Mouse (Mus musculus) right cerebral cortex, adult 18-20 months (tissue): ENCODE data around the gene Cyb5b.
A peak's percentile ranks its signal among the peaks of the same experiment; 100 is the strongest.
"Not testable (repeated sequence)": the region's sequence is repeated elsewhere in the genome, so short reads cannot be mapped to it uniquely, and the experiment has no call there.

ENCODE experiments used
- DNase-seq: peaks from one replicate; pipeline ENCODE4 v3.0.0; 2022; ENCODE audit warnings: mixed read lengths

Cyb5b gene

DNA sequence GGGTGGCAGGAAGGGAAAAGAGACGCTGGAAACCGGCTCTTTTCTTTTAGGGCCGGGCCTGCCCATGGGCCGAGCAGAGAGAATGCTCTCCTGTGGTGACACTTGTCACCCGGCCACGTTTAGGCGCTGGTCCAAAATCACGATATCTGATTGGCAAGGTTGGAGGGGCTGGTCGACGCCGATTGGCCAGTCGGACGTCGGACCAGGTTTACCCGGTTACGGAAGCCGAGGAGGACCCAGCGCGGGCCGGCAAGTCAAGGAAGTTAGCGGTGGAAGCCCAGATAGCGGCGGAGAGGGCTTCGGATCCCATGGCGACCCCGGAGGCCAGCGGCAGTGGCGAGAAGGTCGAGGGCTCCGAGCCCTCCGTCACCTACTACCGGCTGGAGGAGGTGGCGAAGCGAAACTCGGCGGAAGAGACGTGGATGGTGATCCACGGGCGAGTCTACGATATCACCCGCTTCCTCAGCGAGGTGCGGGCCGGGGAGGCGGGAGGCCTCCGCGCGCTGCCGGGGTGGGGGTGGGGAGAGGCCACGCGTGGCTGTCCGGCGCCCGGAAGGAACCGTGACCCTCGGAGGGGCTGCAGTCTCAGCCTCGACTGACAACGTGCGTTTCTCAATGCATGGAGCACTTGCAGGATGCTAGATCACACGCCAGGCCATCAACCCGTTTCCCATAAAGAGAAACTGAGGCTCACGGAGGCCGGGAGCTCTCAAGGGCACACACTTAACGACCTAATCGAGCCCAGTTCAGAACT is at the start of gene Cyb5b:
Cyb5b (plus strand) TSS at position 237 of the 754 bp plus-strand sequence.
- DNase-seq: peak; percentile 97

DNA sequence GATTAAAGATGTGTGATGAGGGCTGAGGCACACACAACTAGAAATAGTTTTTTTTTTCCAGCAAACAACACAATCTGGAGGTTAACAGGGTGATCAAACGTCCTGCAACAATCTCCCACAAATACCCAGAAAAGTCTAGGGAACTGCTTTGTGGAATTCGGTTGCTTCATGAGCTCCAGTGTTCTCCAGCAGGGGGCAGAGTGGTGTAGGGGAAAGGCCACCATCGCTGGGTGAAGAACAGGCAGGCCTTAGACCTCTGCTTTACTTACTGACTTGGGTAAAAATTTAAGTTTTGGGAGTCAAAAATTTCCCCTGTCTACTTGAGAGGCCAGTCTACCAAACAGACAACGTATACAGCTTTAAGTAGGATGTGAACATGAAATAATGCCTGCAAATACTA is 45.9 kb upstream of the Cyb5b start:
- peak; percentile 68 for DNase-seq

DNA sequence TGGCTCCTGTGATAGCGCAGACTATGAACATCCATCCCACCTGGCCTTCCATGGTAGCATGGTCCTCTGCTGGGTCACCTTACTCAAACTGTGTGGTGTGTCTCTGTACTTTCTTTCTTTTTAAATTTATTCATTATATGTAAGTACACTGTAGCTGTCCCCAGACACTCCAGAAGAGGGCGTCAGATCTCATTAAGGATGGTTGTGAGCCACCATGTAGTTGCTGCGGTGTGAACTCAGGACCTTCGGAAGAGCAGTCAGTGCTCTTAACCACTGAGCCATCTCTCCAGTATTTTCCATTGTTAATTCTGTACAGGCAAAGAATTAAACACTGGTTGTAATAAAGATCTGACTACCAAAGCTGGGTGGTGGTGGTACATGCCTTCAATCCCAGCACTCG is 42.4 kb upstream of the Cyb5b start:
- not testable (repeated sequence) for DNase-seq

DNA sequence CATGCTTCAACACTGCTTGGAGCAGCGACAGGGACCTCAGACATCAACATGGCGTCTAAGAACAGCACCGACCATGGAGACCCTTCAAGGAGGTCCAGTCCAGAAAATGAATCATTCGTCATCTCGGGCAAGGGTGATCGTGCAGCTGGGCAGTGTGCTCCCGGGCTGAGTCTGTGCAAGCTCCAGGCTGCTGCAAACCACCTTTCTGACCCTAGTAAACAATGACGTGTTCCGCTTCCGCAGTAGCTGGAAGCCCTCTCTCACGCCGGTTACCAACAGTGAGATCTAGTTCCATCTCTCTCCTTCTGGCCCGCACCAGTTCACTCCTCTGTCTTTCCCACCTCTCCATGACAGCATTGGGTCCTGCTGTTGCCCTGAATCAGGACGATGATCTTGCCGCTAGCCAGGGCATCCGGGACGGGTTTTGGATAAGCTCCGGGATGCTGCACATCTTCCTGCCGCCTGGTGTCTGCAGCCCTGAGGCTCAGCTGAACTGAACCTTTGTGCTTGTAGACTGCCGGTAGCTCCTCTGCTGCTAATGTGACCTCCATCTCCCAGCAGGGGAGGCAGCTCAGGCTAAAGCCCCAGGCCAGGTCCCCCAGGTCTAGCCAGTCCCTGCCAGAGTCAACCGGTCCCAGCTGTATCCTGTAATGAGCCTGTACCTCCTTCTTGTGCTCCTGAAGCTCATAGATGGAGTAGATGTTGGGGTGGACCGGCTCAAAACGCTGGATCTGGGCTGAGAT is 41.3 kb upstream of the Cyb5b start:
- no peak for DNase-seq

DNA sequence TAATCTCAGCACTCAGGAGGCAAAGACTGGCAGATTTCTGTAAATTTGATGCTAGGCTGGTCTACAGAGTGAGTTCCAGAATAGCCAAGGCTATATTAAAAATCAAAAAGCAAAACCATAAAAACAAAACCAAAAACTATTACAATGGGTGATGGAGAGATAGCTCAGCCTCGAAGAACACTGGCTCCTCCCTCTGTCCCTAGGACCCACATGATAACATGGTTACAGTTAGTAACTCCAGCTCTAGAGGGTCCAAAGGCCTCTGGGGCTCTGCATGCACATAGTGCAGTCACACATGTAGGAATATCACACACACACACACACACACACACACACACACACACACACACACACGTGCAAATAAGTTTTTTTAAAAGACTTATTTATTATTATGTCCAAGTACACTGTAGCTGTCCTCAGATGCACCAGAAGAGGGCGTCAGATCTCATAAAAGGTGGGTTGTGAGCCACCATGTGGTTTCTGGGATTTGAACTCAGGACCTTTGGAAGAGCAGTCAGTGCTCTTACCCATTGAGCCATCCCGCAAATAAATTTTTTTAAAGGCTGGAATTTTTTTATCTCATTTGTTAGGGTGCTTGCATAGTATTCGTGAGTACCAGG is 40.5 kb upstream of the Cyb5b start:
- no peak for DNase-seq

DNA sequence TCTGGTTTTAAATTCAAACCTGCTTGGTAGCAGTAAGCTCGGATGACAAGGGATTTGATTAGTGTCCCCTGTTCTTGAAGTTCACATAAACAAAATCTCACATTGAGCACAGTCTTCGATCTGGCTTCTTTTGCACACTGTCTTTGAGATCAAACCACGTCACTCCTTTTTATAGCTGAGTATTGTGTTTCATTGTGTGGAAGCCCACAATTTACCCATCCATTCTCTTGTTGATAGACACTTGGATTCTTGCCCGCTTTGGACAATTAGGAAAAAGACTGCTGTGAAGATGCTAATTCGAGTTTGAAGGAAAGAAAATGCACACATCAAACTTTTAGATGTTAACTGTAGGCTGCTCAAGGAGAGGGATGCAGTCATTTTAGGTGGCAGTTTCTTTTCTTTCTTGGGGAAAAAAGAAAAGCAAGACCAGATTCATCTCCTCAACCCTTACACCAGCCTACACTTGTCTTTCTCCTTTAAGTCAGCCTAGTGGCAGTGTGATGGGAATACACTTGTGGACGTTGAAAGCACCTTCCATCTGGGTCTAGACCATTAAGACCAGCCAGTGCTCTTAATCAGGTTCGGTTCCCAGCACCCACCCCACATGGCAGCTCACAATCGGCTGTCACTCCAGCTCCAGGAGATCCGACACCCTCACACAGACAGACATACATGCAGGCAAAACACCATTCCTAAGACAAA is 39.7 kb upstream of the Cyb5b start:
- no peak for DNase-seq

DNA sequence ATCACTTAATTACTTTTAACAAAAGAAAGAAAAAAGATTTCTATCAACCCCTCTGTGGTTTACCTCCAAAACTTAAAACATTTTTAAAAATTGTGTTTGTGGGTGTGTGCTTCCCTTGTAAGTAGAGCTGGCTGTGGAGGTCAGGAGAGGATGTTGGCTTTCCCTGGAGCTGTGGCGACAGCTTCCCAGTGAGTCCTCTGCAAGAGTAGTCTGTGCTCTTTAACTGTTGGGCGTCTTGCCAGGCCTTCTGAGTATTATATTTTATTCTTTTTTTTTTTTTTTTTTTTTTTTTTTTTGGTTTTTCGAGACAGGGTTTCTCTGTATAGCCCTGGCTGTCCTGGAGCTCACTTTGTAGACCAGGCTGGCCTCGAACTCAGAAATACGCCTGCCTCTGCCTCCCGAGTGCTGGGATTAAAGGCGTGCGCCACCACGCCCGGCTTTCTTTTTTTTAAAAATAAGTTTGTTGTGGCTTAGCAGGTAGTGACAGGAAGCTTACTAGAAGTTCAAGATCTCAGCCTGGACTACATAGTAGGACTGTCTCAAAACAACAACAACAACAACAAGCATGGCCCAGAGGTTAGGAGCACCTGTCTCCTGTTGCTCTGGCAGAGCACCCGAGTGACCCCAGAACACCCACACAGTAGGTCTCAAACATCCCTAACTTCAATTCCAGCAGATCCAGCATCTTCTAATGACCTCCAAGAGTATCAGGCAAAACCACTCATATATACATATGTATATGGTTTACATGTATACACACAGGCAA is 38.9 kb upstream of the Cyb5b start:
- no peak for DNase-seq

DNA sequence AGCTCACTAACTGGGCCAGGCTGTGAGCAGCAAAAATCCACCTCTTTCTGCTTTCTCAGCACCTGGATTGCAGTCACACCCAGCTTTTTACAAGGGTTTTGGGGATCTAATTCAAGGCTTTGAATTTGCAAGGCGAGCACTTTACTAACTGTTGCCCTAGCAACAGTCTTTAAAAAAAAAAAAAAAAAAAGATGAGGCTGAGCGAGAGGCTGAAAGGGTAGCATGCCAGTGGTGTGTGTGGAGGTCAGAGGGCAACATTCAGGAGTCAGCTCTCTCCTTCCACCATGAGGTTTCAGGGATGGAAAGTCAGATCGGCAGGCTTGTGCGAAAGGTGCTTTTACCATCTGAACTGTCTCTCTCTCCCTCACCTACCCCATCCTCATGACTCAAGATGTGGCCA is 37.2 kb upstream of the Cyb5b start:
- DNase-seq: no peak

DNA sequence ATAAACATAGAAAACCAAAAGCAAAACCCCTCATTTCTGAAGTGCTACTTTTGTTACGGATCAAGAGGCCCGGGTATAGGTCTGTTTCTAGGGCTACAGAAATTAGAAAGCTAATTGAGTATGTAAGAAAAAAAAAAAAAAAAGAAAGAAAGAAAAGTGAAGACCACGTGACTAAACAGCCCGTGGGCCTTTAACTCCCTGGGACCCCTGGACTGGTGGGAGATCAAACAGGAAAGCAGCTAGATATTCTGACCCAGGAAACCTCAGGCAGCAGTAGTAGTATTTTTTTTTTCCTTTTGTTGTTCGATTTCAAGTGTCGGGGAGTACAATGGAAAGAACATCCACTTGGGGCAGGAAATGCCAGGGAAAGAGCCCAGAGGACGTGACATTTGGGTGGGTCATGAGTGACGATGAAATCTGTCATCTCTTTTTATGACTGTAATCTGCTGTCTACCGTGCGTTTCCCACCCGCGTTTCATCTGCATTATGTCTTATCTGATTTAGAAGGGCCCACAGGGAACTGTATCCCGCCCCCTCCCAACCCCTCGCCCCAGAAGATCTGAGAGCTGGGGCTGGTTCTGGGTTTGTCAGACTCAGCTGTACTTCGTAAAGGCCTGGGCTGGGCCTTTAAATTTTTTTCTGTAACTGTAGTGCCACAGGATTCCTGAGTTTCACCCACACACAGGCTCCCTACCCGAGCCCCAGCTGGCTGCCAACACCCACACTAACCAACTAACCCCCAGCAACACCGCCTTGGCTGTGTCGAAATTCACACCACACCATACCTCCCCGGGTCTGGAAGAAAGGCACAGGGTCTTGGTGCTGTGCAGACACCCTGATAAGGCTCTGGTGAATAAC is 36.1 kb upstream of the Cyb5b start:
- peak; percentile 53 for DNase-seq

DNA sequence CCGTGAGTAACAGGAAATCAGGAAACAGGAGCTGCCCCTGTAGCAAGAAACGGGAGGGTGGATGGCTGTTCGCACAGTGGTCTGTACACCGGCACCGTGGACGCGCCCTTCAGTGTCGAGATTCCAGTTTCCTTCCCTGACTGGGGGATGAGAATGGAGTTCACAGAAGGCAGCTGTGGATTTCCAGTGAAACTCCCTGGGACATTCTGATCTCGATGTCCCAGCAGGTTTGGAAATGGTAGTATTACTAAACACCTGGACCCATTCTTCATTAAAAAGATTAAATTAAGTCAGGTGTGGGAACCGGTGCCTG is 35.5 kb upstream of the Cyb5b start:
- no peak for DNase-seq

DNA sequence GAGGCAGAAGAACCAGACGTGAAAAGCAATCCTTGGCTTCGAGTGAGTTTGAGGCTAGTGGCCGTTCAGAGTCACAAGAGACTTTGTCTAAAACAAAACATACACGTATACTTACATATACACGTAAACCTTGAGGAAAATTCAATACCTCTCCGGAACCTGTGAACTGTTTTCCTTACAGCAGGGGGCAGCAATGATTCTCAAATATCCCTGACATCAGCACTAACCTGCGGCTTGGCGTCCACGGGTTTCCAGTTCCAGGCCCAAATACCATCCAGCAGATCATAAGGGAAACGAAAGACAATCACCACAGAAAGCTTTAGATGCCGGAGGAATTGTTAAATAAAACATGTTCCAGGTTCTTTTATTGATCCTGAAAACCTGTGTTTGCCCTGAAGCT is 34.4 kb upstream of the Cyb5b start:
- DNase-seq: peak; percentile 84

DNA sequence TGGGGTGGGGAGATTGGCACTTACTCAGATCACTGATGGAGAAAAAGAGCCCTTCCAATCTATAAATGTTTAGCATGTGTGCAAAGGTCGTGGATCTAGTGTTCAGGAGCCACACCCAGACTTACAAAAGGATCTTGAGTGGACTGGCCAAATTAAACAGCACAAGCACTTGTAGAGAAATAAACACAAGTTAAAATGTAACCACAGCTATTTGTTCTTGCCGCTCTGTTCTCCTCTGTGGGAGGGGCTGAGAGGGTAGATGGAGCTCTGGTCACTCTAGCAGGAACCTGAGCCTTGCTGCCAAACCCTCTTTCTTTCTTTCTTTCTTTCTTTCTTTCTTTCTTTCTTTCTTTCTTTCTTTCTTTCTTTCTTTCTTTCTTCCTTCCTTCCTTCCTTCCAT is 33.4 kb upstream of the Cyb5b start:
- no peak for DNase-seq

DNA sequence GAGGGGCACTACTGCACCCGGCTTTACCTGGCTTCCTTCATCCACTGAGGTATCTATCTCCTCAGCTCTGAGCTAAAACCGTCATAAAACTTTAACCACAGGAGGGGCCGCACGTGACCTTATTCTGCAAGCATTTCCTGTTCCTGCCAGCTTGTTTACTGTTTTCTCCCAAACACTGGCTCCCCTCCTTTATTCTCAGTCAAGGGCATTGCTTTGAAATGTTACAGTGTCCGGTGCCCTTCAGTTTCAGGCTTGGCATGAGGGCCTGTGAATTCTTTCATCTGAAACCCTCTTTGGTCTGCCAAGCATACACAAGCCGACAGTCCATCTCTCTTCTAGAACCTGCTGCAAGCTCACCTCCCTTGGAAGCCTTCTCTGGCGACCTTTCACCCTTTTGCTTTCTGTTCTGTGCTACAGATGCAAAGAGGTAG is 31.6 kb upstream of the Cyb5b start:
- no peak for DNase-seq

DNA sequence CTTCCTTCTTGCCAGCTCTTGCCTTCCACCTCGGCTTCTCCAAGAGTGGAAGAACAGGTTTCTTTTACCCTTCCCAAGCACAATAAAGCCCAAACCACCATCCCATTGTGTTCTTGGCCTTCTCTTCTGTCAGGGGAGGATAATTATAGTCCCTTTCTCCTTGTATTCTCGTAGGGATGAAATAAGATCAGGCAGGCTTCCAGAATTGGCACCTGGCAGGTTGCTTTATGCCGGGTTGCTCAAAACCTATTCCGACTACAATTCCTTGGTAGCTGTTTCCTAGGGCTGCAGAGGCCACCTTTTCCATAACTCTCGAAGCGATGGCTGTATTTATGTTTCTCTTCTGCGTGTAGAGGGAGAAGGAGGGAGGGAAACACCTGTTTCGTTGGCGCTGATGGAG is 31.0 kb upstream of the Cyb5b start:
- no peak for DNase-seq

DNA sequence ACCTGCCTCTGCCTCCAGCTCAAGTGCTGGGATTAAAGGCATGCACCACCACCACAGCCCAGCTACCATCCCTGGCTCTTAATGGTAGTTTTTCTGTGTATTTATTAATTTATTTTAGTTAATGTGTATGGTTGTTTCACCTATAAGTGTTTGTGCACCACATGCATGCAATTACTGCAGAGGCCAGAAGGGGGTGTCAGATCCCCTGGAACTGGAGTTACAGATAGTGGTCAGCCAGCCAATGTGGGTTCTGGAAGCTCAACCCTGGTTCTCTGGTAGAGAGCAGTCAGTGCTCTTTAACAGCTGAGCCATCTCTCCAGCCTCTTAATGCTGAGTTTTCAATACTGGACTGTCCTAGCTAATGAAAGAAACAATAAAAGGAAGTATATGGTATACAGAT is 29.6 kb upstream of the Cyb5b start:
- no peak for DNase-seq

DNA sequence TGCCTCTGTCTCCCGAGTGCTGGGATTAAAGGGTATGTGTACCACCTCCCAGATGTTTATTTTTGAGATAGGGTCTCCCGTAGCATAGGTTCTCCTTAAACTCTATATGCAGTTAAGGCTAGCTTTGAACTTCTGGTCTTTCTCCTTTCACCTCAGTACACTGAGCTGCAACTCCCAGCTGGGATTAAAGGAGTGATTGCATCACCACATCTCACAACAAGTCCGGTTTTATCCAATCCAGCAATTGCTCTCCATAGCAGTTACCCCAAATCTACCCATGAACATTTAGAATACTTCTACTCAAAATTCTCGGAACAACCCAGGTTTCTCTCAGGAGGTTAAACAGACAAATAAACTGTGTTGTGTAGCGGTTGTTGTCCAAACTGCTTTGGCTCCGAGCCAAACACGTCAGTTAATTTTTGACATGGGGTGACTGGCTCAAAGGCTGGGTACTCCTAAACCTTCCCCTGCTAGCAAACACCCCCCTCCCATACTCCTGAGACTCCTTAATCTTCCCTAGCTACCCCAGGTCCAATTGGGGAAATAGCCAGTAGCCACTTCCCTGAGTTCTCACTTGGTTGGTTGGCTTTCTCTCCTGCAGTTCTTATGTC is 28.7 kb upstream of the Cyb5b start:
- no peak for DNase-seq

DNA sequence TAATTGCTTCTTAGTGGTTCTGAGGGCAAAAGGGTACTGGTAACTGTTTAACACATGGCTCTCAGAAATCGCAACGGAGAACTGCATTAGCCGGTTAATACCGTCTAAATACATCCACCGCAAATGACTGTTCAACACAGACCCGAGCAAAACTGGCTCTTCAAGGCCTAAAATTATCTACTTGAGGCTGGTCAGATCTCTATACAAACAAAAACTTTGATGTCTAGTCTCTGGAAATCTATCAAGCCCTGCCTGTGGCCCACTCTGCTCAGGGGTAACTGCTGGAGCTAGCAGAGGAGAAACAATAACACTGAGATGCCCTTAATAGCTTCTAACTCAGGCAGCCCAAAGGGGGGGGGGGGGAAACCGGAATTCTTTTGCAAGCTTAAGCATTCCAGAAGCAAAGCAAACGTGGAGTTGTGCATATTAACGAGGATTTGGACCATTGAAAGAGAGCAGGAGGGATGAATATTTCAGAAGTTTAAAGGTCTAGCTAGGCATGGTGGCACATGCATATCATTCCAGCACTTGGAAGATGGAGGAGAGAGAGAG is 27.3 kb upstream of the Cyb5b start:
- no peak for DNase-seq

DNA sequence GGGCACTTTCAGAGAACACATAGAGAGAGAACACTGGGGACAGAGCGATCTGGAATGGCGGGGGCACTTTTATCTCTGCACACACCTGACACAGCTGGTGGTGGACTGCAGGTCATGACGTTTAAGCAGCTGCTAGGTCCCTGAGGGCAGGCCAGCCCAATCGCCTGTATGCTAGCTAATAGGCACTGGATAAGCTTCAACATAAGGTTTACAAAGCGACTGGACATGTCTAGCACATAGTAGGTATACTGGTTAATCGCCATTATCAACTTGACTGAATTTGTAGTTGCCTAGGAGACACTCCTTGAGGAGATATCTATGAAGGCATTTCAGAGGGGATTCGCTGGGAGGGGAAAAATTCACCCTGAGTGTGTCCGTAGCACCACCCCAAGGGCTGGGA is 26.1 kb upstream of the Cyb5b start:
- no peak for DNase-seq

DNA sequence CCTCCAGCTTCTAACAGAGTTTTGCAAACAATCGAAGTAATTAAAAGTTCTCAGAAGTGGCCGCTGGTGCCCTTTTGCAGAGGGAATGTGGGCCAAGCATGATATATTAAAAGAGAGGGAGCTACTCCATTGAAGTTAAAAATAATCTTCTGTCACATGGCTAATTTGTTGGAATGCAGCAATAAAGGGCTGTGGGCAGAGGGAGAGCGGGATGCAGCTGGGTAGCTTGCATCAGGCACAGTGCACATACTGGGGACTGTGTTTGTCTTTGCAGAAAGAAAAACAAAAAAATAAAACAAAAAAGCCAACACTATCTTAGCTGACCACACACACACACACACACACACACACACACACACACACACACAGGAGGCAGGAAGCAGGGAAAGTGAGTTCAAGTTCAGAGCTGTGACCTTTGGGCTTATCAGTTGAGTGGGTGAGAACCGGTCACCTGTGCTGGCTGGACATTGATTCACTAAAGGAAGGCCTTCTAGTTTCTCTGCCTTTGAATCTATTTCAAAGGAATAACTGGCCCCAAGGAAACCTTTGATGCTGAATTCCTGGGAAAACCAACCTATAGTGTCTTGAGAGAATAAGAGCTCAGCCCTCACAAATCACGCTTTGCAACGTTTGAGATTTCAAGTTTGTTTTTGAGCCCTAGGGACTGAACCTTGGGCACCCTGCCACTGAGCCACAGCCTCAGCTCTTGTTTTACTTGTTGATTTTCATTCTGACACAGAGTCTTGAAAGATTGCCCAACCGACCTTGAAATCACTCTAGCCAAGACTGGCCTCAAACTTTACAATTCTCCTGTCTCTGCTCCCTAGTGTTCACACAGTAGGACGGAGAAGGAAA is 21.0 kb upstream of the Cyb5b start:
- no peak for DNase-seq

DNA sequence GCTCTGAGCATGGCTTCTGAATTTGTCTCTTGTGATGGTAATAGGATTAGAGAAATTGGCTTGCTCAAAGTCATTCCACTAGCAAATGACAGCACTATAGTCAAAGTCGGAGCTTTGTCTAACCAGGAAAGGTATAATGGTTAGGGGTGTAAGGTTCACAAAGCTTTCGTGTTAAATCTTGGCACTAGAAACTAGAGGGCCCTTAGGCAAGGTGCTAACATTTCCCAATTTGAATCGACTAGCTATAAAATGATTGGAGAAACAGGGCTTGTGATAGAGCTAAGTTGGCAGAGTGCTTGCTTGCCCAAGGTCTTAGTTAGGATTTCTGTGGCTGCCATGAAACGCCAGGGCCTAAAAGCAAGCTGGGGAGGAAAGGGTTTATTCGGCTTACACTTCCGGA is 20.4 kb upstream of the Cyb5b start:
- DNase-seq: no peak
